ENCODE assay signal across 32 mouse cellular contexts in the genomic region with DNA sequence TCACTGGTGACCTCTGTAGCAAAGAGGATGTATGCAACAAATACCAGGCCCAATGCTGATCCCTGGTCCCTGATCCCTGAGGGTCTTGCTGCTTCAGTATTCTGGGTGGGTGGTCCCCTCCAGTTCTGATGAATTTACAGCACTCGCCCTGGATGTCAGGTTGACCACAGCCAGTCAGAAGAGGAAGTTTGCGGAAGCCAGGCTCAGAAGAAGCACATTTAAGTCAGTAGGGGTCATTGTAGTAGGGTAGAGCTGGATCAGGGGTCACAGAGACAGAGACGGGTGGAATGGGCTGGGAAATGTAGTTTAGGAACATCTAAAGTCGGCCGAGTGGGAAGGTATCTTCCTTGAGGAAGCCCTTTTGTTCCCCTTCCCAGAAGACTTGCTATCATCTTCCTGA.
"Had no signal": no experiment of that assay in that cellular context is flagged by ENCODE, and none has a peak within 500 bp of the region (broad histone marks: within the 10 kb centered on the region; RNA-seq: fewer than 3 reads in every experiment).

No protein-coding gene starts in this region.

- H3K27ac ChIP-seq: left cerebral cortex, adult 2 months; limb, embryonic 10.5 days; limb, embryonic 12.5 days; limb, embryonic 13.5 days; limb, embryonic 15.5 days; liver, embryonic 12.5 days; liver, embryonic 13.5 days; liver, embryonic 14.5 days; liver, embryonic 15.5 days; lung, embryonic 15.5 days; macrophage; midbrain, embryonic 10.5 days; midbrain, embryonic 12.5 days; midbrain, embryonic 13.5 days; midbrain, embryonic 15.5 days; neural tube, embryonic 12.5 days had no signal

- DNase-seq: left cerebral cortex, postnatal 4 days; liver, embryonic 13.5 days; liver, postnatal 0 days; lung, adult 18-20 months; lung, adult 2 months; lung, embryonic 14.5 days; lung, postnatal 10 days; lung, postnatal 14 days; lung, postnatal 36 days; lung, postnatal 4 days; midbrain, embryonic 14.5 days had no signal

- H3K4me3 ChIP-seq: left cerebral cortex, adult 2 months; limb, embryonic 10.5 days; limb, embryonic 12.5 days; limb, embryonic 13.5 days; limb, embryonic 15.5 days; liver, embryonic 12.5 days; liver, embryonic 13.5 days; liver, embryonic 15.5 days; lung, embryonic 15.5 days; megakaryocyte, embryonic 14.5 days; midbrain, embryonic 10.5 days; midbrain, embryonic 12.5 days; midbrain, embryonic 13.5 days; midbrain, embryonic 15.5 days; myocyte; neural tube, embryonic 12.5 days had no signal

- H3K36me3 ChIP-seq: limb, embryonic 10.5 days; limb, embryonic 12.5 days; limb, embryonic 13.5 days; limb, embryonic 15.5 days; liver, embryonic 12.5 days; liver, embryonic 13.5 days; liver, embryonic 15.5 days; lung, embryonic 15.5 days; midbrain, embryonic 10.5 days; midbrain, embryonic 12.5 days; midbrain, embryonic 13.5 days; midbrain, embryonic 15.5 days; neural tube, embryonic 12.5 days had no signal

- H3K9me3 ChIP-seq: limb, embryonic 10.5 days; limb, embryonic 12.5 days; limb, embryonic 13.5 days; limb, embryonic 15.5 days; liver, embryonic 12.5 days; liver, embryonic 13.5 days; liver, embryonic 15.5 days; lung, embryonic 15.5 days; megakaryocyte, embryonic 14.5 days; midbrain, embryonic 10.5 days; midbrain, embryonic 12.5 days; midbrain, embryonic 13.5 days; midbrain, embryonic 15.5 days; neural tube, embryonic 12.5 days had no signal

- ATAC-seq: liver, embryonic 12.5 days; liver, postnatal 0 days; lung, postnatal 0 days; midbrain, embryonic 13.5 days; midbrain, embryonic 15.5 days; midbrain, embryonic 16.5 days had no signal

- H3K4me2 ChIP-seq: limb, embryonic 12.5 days; limb, embryonic 13.5 days; limb, embryonic 15.5 days; liver, embryonic 11.5 days; liver, embryonic 12.5 days; liver, embryonic 13.5 days; liver, embryonic 15.5 days; lung, embryonic 14.5 days; lung, embryonic 15.5 days; midbrain, embryonic 11.5 days; midbrain, embryonic 12.5 days; midbrain, embryonic 13.5 days; midbrain, embryonic 15.5 days; neural tube, embryonic 12.5 days had no signal

- H3K9ac ChIP-seq: limb, embryonic 12.5 days; limb, embryonic 13.5 days; limb, embryonic 15.5 days; liver, embryonic 12.5 days; liver, embryonic 13.5 days; liver, embryonic 14.5 days; liver, embryonic 15.5 days; liver, postnatal 0 days; lung, embryonic 14.5 days; lung, embryonic 15.5 days; midbrain, embryonic 12.5 days; midbrain, embryonic 13.5 days; midbrain, embryonic 15.5 days; neural tube, embryonic 12.5 days had no signal

- H3K27me3 ChIP-seq: limb, embryonic 13.5 days; lung, embryonic 15.5 days; midbrain, embryonic 15.5 days; neural tube, embryonic 12.5 days had no signal
